Mouse (Mus musculus): ENCODE data around the gene Cops7b.
"Not testable (repeated sequence)": the region's sequence is repeated elsewhere in the genome, so short reads cannot be mapped to it uniquely, and the experiment has no call there.

Cops7b gene

GRCm38 (mm10) chr1:86582451-86583096 is at the start of gene Cops7b, which contains the start of gene Pde6d:
Gene Cops7b, plus strand, starts transcription at chr1:86582904.
Gene Pde6d, minus strand, starts transcription at chr1:86582629.
- in situ Hi-C loops (cut with MboI, MseI): loop anchor here (5.0 kb wide), 1 partner anchor 40 kb away; no protein-coding TSS in a partner anchor

- in situ Hi-C loops (cut with MboI, MseI): loop anchor here (5.0 kb wide), 1 partner anchor 91 kb away; no protein-coding TSS in a partner anchor
Observed at GRCm38 (mm10) chr1:86533411-86534130, 49.1 kb upstream of the Cops7b start.

- in situ Hi-C loops (cut with MboI, MseI): no loop called here
Observed at GRCm38 (mm10) chr1:86538383-86538782, 44.3 kb upstream of the Cops7b start.

GRCm38 (mm10) chr1:86539583-86539982 is 43.1 kb upstream of the Cops7b start:
- in situ Hi-C loops (cut with MboI, MseI): not testable (repeated sequence)

GRCm38 (mm10) chr1:86542584-86542983 is 40.1 kb upstream of the Cops7b start:
- in situ Hi-C loops (cut with MboI, MseI): loop anchor here (5.0 kb wide), 2 partner anchors 40 to 50 kb away; partner anchors contain the start of genes Cops7b and Pde6d

- in situ Hi-C loops (cut with MboI, MseI): no loop called here
Observed at GRCm38 (mm10) chr1:86546797-86547196, 35.9 kb upstream of the Cops7b start.

- in situ Hi-C loops (cut with MboI, MseI): no loop called here
Observed at GRCm38 (mm10) chr1:86551299-86551698, 31.4 kb upstream of the Cops7b start.

- in situ Hi-C loops (cut with MboI, MseI): no loop called here
Observed at GRCm38 (mm10) chr1:86551877-86552276, 30.8 kb upstream of the Cops7b start.

GRCm38 (mm10) chr1:86555665-86556064 is 27.0 kb upstream of the Cops7b start:
- in situ Hi-C loops (cut with MboI, MseI): no loop called here

GRCm38 (mm10) chr1:86557872-86558271 is 24.8 kb upstream of the Cops7b start:
- in situ Hi-C loops (cut with MboI, MseI): no loop called here

- in situ Hi-C loops (cut with MboI, MseI): no loop called here
Observed at GRCm38 (mm10) chr1:86559232-86559631, 23.5 kb upstream of the Cops7b start.

- in situ Hi-C loops (cut with MboI, MseI): loop anchor here (10.0 kb wide), 1 partner anchor 1782 kb away; no protein-coding TSS in a partner anchor
Observed at GRCm38 (mm10) chr1:86562663-86563062, 20.0 kb upstream of the Cops7b start.

- in situ Hi-C loops (cut with MboI, MseI): loop anchor here (10.0 kb wide), 1 partner anchor 1776 kb away; no protein-coding TSS in a partner anchor
Observed at GRCm38 (mm10) chr1:86568409-86568808, 14.3 kb upstream of the Cops7b start.

- in situ Hi-C loops (cut with MboI, MseI): loop anchor here (10.0 kb wide), 1 partner anchor 1775 kb away; no protein-coding TSS in a partner anchor
Observed at GRCm38 (mm10) chr1:86569292-86569860, 13.3 kb upstream of the Cops7b start.

- in situ Hi-C loops (cut with MboI, MseI): no loop called here
Observed at GRCm38 (mm10) chr1:86571381-86571780, 11.3 kb upstream of the Cops7b start.

GRCm38 (mm10) chr1:86571941-86572340 is 10.8 kb upstream of the Cops7b start:
- in situ Hi-C loops (cut with MboI, MseI): no loop called here

- in situ Hi-C loops (cut with MboI, MseI): loop anchor here (5.0 kb wide), 1 partner anchor 38 kb away; no protein-coding TSS in a partner anchor
Observed at GRCm38 (mm10) chr1:86580426-86580825, 2.3 kb upstream of the Cops7b start.

GRCm38 (mm10) chr1:86581692-86582450 is 833 bp upstream of the Cops7b start:
- in situ Hi-C loops (cut with MboI, MseI): loop anchor here (5.0 kb wide), 1 partner anchor 40 kb away; no protein-coding TSS in a partner anchor

- in situ Hi-C loops (cut with MboI, MseI): loop anchor here (5.0 kb wide), 1 partner anchor 41 kb away; no protein-coding TSS in a partner anchor
Observed at GRCm38 (mm10) chr1:86583709-86584108, 1.0 kb downstream of the Cops7b start.

GRCm38 (mm10) chr1:86586992-86587391 is 4.3 kb downstream of the Cops7b start:
- in situ Hi-C loops (cut with MboI, MseI): no loop called here

GRCm38 (mm10) chr1:86594539-86594938 is 11.8 kb downstream of the Cops7b start:
- in situ Hi-C loops (cut with MboI, MseI): no loop called here
